Mouse (Mus musculus): ENCODE data around the gene Cadps2. TPM values are rescaled to one million over a fixed set of nuclear protein-coding genes. Genes with fewer than 3 reads are reported as not detected.

Gene Cadps2
- total and polyA plus RNA-seq, 3 experiments: not detected

GRCm38 (mm10) chr6:23306046-23306445 is 533.2 kb downstream of the Cadps2 start:
- Histone ChIP-seq H3K4me3 (replicated peaks in 1 of 3; ENCODE audit: low read depth in 2 of 3, low read length in 2 of 3, poor library complexity in 1 of 3) (no peak overlapping the region), H3K9ac (ENCODE audit: insufficient read depth, low read depth) (no peak overlapping the region), H3K79me2 (replicated peaks; ENCODE audit: control insufficient read depth, extremely low read depth, insufficient read depth, poor library complexity, severe bottlenecking) (no peaks in the 10 kb centered on the region), H3K27ac (ENCODE audit: insufficient read depth, low read depth) (no peak overlapping the region), H3K36me3 (replicated peaks in 1 of 2; ENCODE audit: control insufficient read depth in 1 of 2, insufficient read depth in 1 of 2, low read length in 1 of 2) (no peaks in the 10 kb centered on the region), H3K27me3 (replicated peaks) (no peaks in the 10 kb centered on the region), H3K9me3 (replicated peaks; ENCODE audit: low read length) (peaks cover 2% of the 10 kb centered on the region), H3K4me2 (ENCODE audit: insufficient read depth, low read depth, poor library complexity, severe bottlenecking) (no peak overlapping the region), H3K4me1 (ENCODE audit: control insufficient read depth in 1 of 2, insufficient read depth in 2 of 2) (no peaks in the 10 kb centered on the region)
- dilution Hi-C loops (cut with MboI; ENCODE audit: extremely low pct_ligation_motif_present, extremely low pct_unique_long_range_greater_than_20kb, low sequenced_read_pairs) (no loop called here), in situ Hi-C loops (cut with MboI; ENCODE audit: low pct_ligation_motif_present, low pct_unique_long_range_greater_than_20kb, low sequenced_read_pairs) (no loop called here)
- TF ChIP-seq CHD2 (IDR thresholded peaks at IDR 0.05; ENCODE audit: low read length) (no peak), PAX5 (IDR thresholded peaks at IDR 0.05; ENCODE audit: low read length) (no peak), MEF2A (IDR thresholded peaks at IDR 0.05; ENCODE audit: borderline replicate concordance, low read depth, low read length) (no peak), RCOR1 (conservative IDR thresholded peaks at IDR 0.05; ENCODE audit: low read depth, low read length) (no peak), BHLHE40 (IDR thresholded peaks at IDR 0.05; ENCODE audit: low read depth, low read length) (no peak), MAFK (IDR thresholded peaks at IDR 0.05; ENCODE audit: insufficient replicate concordance, low read length) (no peak), ZC3H11A (IDR thresholded peaks at IDR 0.05; ENCODE audit: low read depth, low read length) (no peak), NRF1 (IDR thresholded peaks at IDR 0.05; ENCODE audit: low read depth, low read length) (no peak), MAX (IDR thresholded peaks at IDR 0.05; ENCODE audit: low read length) (no peak), JUN (IDR thresholded peaks at IDR 0.05; ENCODE audit: insufficient read depth, low read depth, low read length) (no peak), RAD21 (IDR thresholded peaks at IDR 0.05; ENCODE audit: low read depth, low read length) (no peak), MYC (IDR thresholded peaks at IDR 0.05; ENCODE audit: low read depth, low read length) (no peak), TBP (conservative IDR thresholded peaks at IDR 0.05; ENCODE audit: low read depth, low read length) (no peak), GABPA (IDR thresholded peaks at IDR 0.05; ENCODE audit: insufficient replicate concordance, low read depth, low read length) (no peak), TCF12 (IDR thresholded peaks at IDR 0.05; ENCODE audit: low read depth, low read length) (no peak), KAT2A (IDR thresholded peaks at IDR 0.05; ENCODE audit: insufficient replicate concordance, low read length) (no peak), SIN3A (IDR thresholded peaks at IDR 0.05; ENCODE audit: low read length) (no peak), ZKSCAN1 (IDR thresholded peaks at IDR 0.05; ENCODE audit: borderline replicate concordance, low read depth, low read length) (no peak), E2F4 (IDR thresholded peaks at IDR 0.05; ENCODE audit: insufficient replicate concordance, low read depth, low read length) (no peak), POLR2A (IDR thresholded peaks at IDR 0.05; ENCODE audit: low read depth, low read length) (no peak)
- DNase-seq (ENCODE audit: extremely low read depth): no peak

GRCm38 (mm10) chr6:23298596-23298995 is 540.6 kb downstream of the Cadps2 start:
- dilution Hi-C loops (cut with MboI; ENCODE audit: extremely low pct_ligation_motif_present, extremely low pct_unique_long_range_greater_than_20kb, low sequenced_read_pairs): no loop called here
- no peaks in the 10 kb centered on the region for H3K36me3 ChIP-seq (replicated peaks in 1 of 2; ENCODE audit: control insufficient read depth in 1 of 2, insufficient read depth in 1 of 2, low read length in 1 of 2)
- no peaks in the 10 kb centered on the region for H3K9me3 ChIP-seq (replicated peaks; ENCODE audit: low read length)
- TF ChIP-seq ZNF384 (IDR thresholded peaks at IDR 0.05; ENCODE audit: low read depth, low read length) (no peak), SIN3A (IDR thresholded peaks at IDR 0.05; ENCODE audit: low read length) (no peak), MAFK (IDR thresholded peaks at IDR 0.05; ENCODE audit: insufficient replicate concordance, low read length) (no peak), MYC (IDR thresholded peaks at IDR 0.05; ENCODE audit: low read depth, low read length) (no peak), NELFE (IDR thresholded peaks at IDR 0.05; ENCODE audit: low read depth, low read length) (no peak), JUN (IDR thresholded peaks at IDR 0.05; ENCODE audit: insufficient read depth, low read depth, low read length) (no peak), ELF1 (IDR thresholded peaks at IDR 0.05; ENCODE audit: low read depth, low read length) (no peak), RCOR1 (conservative IDR thresholded peaks at IDR 0.05; ENCODE audit: low read depth, low read length) (no peak), EP300 (IDR thresholded peaks at IDR 0.05; ENCODE audit: low read length) (no peak), USF2 (conservative IDR thresholded peaks at IDR 0.05; ENCODE audit: low read depth, low read length) (no peak)
- no peak overlapping the region for H3K4me2 ChIP-seq (ENCODE audit: insufficient read depth, low read depth, poor library complexity, severe bottlenecking)
- no peaks in the 10 kb centered on the region for H3K4me1 ChIP-seq (ENCODE audit: control insufficient read depth in 1 of 2, insufficient read depth in 2 of 2)
- no peaks in the 10 kb centered on the region for H3K79me2 ChIP-seq (replicated peaks; ENCODE audit: control insufficient read depth, extremely low read depth, insufficient read depth, poor library complexity, severe bottlenecking)
- no peak overlapping the region for H3K27ac ChIP-seq (ENCODE audit: insufficient read depth, low read depth)
- no peak overlapping the region for H3K4me3 ChIP-seq (replicated peaks in 1 of 3; ENCODE audit: low read depth in 2 of 3, low read length in 2 of 3, poor library complexity in 1 of 3)
- H3K9ac ChIP-seq (ENCODE audit: insufficient read depth, low read depth): no peak overlapping the region
- no peak for DNase-seq (ENCODE audit: extremely low read depth)
- in situ Hi-C loops (cut with MboI; ENCODE audit: low pct_ligation_motif_present, low pct_unique_long_range_greater_than_20kb, low sequenced_read_pairs): no loop called here
- no peaks in the 10 kb centered on the region for H3K27me3 ChIP-seq (replicated peaks)

Data from CH12.LX (cell line).